Mouse (Mus musculus) right cerebral cortex, adult 18-20 months (tissue): ENCODE measurements around the gene Tdpoz4.
"Not testable (repeated sequence)": the region's sequence is repeated elsewhere in the genome, so short reads cannot be mapped to it uniquely, and the experiment has no call there.

Experiments
- DNase-seq: peaks from one replicate; pipeline ENCODE4 v3.0.0; 2022; ENCODE audit warnings: mixed read lengths

The Tdpoz4 gene

DNA sequence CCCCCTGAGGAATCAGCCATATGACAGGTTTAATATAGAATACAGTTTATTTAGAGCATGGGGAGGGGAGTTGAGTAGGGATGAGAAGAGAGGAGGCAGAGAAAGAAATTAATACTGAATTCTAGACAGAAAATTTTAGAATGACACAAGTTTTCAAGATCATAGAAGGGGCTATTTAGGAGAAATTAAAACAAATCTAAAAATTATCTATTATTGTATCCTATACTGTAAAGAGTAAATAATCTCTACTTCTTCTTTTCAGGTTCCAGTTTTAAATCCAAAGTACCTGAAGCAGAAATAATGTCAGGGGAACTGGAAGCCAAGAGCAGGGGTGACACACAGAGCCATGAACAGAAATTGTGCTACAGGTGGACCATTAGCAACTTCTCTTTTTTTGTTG lies at the start of gene Tdpoz4:
Gene Tdpoz4 (plus strand): TSS at position 301 of the 400 bp plus-strand sequence.
- not testable (repeated sequence) for DNase-seq

DNA sequence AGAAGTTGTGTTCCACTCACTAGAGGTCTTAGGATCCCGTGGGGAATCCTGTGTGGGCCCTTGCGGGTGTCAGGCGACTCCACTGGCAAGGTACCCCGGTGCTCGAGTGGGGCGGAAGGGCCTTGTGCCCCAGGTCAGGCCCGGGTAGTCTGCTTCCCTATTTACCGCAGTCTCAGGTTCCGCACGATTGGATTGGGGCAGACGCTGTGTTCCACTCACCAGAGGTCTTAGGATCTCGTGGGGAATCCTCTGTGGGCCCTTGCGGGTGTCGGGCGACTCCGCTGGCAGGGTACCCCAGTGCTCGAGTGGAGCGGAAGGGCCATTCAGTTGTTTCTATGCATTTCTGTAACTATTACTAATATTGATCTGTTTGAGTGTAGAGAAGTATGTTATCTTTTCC lies 42.2 kb upstream of the Tdpoz4 start:
- not testable (repeated sequence) for DNase-seq

DNA sequence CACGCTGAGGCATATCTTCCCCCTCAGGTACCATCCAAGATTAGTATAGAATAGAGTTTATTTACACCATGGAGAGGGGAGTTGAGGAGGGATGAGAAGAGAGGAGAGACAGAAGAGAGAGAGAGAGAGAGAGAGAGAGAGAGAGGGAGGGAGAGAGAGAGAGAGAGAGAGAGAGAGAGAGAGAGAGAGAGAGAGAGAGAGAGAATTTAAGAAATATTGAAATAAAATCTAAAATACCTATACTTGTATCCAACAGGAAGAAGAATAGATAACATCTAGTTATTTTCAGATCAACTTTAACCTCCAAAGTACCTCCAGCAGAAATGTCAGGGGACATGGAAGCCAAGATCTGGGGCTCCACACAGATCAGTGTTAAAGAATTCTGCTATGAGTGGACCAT lies 23.5 kb upstream of the Tdpoz4 start, which contains the start of gene Gm5773:
Gene Gm5773 (plus strand): TSS at position 301 of the 400 bp plus-strand sequence.
- DNase-seq = not testable (repeated sequence)

DNA sequence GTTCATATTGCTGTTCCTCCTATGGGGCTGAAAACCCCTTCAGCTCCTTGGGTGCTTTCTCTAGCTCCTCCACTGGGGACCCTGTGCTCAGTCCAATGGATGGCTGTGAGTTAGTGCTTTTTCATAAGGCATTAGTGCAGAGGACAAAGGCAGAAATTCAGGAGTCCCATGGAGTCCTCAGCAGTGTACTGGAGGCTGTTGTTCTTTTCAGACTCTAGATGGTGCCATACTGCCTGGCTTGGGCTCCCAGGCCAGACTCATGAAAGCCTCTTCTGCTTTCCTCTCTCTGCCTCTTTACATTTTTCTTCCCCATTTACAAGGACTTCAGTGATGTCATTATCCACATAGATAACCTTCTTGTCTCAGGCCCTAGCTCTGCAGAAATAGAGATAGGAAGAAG lies 17.1 kb downstream of the Tdpoz4 start:
- DNase-seq = not testable (repeated sequence)

DNA sequence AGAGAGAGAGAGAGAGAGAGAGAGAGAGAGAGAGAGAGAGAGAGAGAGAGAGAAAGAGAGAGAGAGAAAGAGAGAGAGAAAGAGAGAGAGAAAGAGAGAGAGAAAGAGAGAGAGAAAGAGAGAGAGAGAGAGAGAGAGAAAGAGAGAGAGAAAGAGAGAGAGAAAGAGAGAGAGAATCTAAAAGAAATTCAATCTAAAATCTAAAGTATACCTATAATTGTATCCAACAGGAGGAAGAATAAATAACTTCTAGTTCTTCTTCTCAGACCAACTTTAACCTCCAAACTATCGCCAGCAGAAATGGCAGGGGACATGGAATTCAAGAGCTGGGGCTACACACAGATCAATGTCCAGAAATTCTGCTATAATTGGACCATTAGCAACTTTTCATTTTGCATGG lies 29.5 kb downstream of the Tdpoz4 start, which contains the start of gene Tdpoz3:
Gene Tdpoz3 (plus strand): TSS at position 301 of the 400 bp plus-strand sequence.
- DNase-seq = not testable (repeated sequence)
